Mouse (Mus musculus) G1E-ER4 (cell line): ENCODE data around the gene Tmem106c. TPM values are rescaled to one million over a fixed set of nuclear protein-coding genes. Genes with fewer than 3 reads are reported as not detected.

Experiments
- GATA1 ChIP-seq: IDR thresholded peaks from one replicate; pipeline ENCODE4 v1.8.0; 2012; ENCODE audit warnings: low read length, inconsistent platforms
- polyA plus RNA-seq: library from polyadenylated mRNA; stranded (reverse); fragments of >175 nt; gene quantifications from 2 replicates; pipeline ENCODE4 v1.2.3, GENCODE M21; 2012

The Tmem106c gene
- polyA plus RNA-seq, result 15.5 and 21.5 TPM in 2 replicates

- no peak for TF ChIP-seq GATA1
Observed at GRCm38 (mm10) chr15:97963989-97964835, at the start of gene Tmem106c. Gene Tmem106c, plus strand, starts transcription at chr15:97964200.

DNA sequence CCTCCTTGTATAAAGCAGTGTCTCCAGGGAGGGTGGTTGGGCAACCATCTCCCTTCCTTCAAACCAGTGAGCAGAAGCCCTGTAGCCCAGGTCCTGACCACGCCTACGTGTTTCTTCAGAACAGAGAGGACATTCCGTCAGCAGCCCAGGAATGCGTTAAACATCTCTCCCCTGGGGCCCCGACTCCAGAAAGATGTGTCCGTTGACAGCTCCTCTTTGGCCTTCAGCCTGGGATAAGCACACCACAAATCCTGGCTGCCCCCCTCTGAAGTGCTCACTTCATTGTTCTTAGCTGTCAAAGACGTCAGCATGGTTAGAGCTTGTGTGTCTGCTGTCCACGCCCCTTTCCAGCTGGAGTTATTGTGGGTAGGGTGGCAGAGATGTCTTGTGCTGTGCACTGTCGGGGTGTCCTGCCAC is 49.7 kb upstream of the Tmem106c start:
- no peak for TF ChIP-seq GATA1

DNA sequence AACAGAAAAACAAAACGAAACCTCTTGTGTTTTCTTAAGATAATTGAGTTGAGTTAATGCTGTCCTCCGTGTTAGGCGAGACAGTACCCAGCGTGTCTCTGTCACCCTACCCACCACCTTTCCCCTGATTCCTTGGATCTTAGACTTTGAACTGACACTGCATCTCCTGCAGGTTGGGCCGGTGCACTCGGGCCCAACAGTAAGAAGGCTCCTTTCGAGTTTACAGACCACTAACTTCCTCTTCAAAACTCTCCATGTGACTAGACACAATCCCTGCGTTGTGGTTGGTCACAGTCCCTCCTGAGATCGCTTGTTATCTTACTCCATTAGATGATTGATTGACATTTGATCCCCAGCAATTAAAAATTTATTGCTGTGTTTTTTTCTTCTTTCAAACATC is 46.0 kb upstream of the Tmem106c start:
- TF ChIP-seq GATA1, result no peak

DNA sequence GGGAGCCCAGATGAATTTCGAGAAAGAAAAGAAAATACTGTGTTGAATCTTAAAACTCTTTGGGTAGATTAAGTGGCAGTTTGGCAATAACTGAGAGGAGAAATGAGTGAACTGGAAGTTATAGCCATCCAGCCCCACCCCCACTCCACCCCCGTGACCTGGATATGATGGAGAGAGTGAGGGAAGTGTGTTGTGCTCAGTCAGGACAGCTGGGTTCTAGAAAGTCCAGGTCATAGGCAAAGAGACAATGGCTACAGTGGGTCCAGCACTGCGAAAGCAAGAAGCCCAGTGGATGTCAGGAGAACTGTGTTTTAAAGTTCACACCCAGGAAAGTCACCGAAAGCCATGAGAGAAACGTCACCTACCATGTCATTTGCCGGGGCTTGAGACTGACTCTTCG is 44.8 kb upstream of the Tmem106c start:
- TF ChIP-seq GATA1, result no peak

DNA sequence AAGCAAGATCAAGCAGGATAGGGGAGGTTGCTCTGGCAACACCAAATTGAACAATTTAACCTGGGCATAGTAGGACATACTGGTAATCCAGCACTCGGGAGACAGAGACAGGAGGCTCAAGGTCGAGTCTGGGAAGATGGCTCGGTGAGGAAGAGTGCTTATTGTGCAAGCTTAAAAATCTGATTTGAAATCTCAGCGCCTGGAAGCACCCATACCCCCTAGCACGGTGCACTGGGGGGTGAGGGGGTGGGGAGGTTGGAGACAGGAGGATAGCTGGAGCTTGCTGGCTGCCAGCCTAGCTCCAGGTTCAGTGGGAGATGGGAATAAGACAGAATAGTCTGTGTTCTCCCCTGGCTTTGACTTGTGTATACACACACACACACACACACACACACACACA is 43.7 kb upstream of the Tmem106c start:
- TF ChIP-seq GATA1, result no peak

DNA sequence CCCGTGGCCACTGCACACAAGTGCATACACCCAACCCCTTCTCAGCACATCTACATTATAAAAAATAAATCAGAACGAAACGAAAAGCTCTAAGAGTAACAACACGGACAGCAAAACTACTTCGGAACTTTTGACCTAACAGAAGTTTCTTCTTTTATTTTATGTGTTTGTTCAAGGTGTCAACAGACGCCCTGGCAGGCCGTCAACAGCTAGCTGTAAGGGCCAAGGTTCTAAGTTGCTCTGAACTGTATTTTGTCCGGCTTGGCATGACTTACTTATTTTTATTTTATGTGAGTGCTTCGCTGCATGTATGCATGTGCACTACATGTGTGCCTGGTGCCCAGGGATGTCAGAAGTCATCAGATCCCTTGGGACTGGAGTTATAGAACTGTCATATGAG is 42.2 kb upstream of the Tmem106c start:
- TF ChIP-seq GATA1, result no peak

GRCm38 (mm10) chr15:97922421-97922820 is 41.6 kb upstream of the Tmem106c start:
- no peak for TF ChIP-seq GATA1

DNA sequence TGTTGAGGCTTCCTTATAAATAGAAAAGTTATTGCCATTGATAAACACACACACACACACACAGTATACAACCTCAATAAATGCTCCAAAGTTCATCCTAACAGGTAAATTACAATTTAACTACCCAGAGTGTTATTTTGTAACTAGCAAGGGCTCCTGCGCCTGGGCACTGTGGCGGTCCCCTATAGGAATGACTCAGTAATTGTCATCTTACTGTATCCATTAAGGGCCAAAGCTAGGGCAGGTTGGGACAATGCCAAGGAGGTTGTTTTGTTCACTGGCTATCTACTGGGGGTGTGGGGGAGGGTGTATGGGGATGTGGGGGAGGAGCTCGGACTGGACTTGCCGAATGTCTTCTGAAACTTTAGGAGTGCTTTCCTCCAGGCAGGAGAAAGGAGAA is 37.0 kb upstream of the Tmem106c start:
- TF ChIP-seq GATA1, result no peak

DNA sequence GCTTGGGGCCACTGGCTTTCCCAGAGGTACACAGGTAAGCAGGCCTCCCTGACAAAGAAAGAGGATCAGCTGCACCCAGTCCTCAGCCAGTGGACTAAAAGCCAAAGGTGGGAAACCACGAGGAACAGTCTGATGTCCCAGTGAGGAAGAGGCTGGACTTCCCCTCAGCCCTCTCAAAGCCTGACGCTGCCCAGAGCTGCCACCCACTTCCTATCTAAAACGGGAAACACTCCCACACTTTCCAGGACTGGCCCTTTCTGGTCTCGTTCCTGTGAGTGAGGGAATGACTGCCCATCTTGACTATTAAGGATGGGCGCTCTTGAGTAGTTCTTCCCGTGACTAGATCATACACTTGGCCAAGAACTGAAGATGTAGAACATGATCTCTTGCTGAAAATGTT is 36.2 kb upstream of the Tmem106c start:
- no peak for TF ChIP-seq GATA1

- TF ChIP-seq GATA1, result no peak
Observed at GRCm38 (mm10) chr15:97929259-97929824, 34.7 kb upstream of the Tmem106c start.

- no peak for TF ChIP-seq GATA1
Observed at GRCm38 (mm10) chr15:97932441-97932840, 31.6 kb upstream of the Tmem106c start.

- TF ChIP-seq GATA1, result no peak
Observed at GRCm38 (mm10) chr15:97938580-97938979, 25.4 kb upstream of the Tmem106c start.

DNA sequence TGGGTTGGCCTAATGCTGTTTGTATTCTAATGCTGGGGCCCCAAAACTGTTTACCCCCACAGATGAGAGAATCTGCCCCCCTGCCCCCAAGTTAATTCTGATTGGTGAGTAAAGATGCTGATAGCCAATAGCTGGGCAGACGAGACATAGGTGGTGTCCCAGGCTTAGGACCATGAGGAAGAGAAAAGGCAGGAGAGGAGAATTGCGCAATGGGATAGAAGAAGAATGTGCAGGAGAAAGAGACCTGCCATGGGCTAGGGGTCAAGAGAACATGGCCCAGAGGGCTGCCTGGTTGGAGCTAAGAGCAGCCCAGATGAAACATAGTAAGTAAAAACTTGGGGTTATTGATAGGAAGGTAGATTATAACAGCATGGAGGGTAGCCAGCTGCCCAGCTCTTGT is 23.9 kb upstream of the Tmem106c start:
- TF ChIP-seq GATA1, result no peak

- TF ChIP-seq GATA1, result no peak
Observed at GRCm38 (mm10) chr15:97941306-97941705, 22.7 kb upstream of the Tmem106c start.

DNA sequence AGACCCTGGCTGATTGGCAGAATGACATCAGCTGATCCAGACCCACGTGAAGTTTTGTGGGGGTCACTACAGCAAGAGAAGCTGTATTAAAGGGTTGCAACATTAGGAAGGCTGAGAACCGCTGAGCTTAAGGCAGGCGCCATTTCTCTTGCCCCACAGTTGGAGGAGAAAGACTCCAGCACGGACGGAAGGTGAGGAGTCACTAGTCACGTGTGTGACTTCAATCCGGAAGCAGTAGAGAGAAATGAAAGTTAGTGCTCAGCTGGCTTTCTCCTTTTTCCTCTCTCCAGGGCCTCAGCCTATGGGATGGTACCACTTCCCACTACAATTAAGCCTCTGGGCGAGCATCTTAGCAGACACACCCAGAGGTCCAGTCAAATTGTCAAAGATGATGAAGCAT is 21.5 kb upstream of the Tmem106c start:
- TF ChIP-seq GATA1, result no peak

- TF ChIP-seq GATA1, result no peak
Observed at GRCm38 (mm10) chr15:97943356-97943755, 20.6 kb upstream of the Tmem106c start.
